Mouse (Mus musculus): Measurements from ENCODE around the gene Odf3l1. TPM values are rescaled to one million over a fixed set of nuclear protein-coding genes. Genes with fewer than 3 reads are reported as not detected.
"Not testable (repeated sequence)": the region's sequence is repeated elsewhere in the genome, so short reads cannot be mapped to it uniquely, and the experiment has no call there.

Gene Odf3l1
- not detected in 2 replicates for polyA plus RNA-seq (2014; fragmentation: Nextera tagmentation; extraction: Ambion mirVana)

- Histone ChIP-seq H3K4me1 (ENCODE audit: control insufficient read depth, insufficient read depth, low read length) (peaks cover 8% of the 10 kb centered on the region; the same call in 1 of the 2 replicates), H3K36me3 (replicated peaks; ENCODE audit: control insufficient read depth, insufficient read depth, low read depth, low read length) (no peaks in the 10 kb centered on the region), H3K27me3 (ENCODE audit: control insufficient read depth, insufficient read depth, low read length) (no peaks in the 10 kb centered on the region), H3K4me3 (ENCODE audit: low read depth, low read length) (peak within 1 kb of the TSS; percentile 24), H3K27ac (replicated peaks; ENCODE audit: low read depth, low read length) (no peak within 1 kb of the TSS), H3K9me3 (replicated peaks; ENCODE audit: control insufficient read depth, low read length) (no peaks in the 10 kb centered on the region), H3K9ac (replicated peaks; ENCODE audit: low read length) (peak within 1 kb of the TSS; percentile 57), H3K4me2 (ENCODE audit: low read depth, low read length) (peak within 1 kb of the TSS; percentile 42)
- peak; percentile 31 for DNase-seq (ENCODE audit: low spot score)
- 12% methylated on average over 3 of the region's 3 CpGs for WGBS
- 0 out of 2 replicates have a peak, but pooled peaks have one; percentile 44 for ATAC-seq (replicated peaks; ENCODE audit: insufficient number of reproducible peaks, low FRiP score, low TSS enrichment, low read depth)
Observed at GRCm38 (mm10) chr9:56864216-56864729, at the start of gene Odf3l1. Gene Odf3l1, minus strand, starts transcription at chr9:56864679.

- Histone ChIP-seq H3K27ac (replicated peaks; ENCODE audit: low read depth, low read length) (no peak overlapping the region), H3K4me1 (ENCODE audit: control insufficient read depth, insufficient read depth, low read length) (no peaks in the 10 kb centered on the region; the same call in 1 of the 2 replicates), H3K4me2 (ENCODE audit: low read depth, low read length) (no peak overlapping the region), H3K27me3 (ENCODE audit: control insufficient read depth, insufficient read depth, low read length) (no peaks in the 10 kb centered on the region), H3K36me3 (replicated peaks; ENCODE audit: control insufficient read depth, insufficient read depth, low read depth, low read length) (peaks cover 6% of the 10 kb centered on the region), H3K4me3 (ENCODE audit: low read depth, low read length) (no peak overlapping the region), H3K9ac (replicated peaks; ENCODE audit: low read length) (no peak overlapping the region), H3K9me3 (replicated peaks; ENCODE audit: control insufficient read depth, low read length) (no peaks in the 10 kb centered on the region)
- DNase-seq (ENCODE audit: low spot score) (no peak), ATAC-seq (replicated peaks; ENCODE audit: insufficient number of reproducible peaks, low FRiP score, low TSS enrichment, low read depth) (no peak)
- 84% methylated on average over 9 of the region's 9 CpGs for WGBS
Observed at GRCm38 (mm10) chr9:56913991-56914390, 49.5 kb upstream of the Odf3l1 start.

GRCm38 (mm10) chr9:56911017-56911416 is 46.5 kb upstream of the Odf3l1 start:
- Histone ChIP-seq H3K4me3 (ENCODE audit: low read depth, low read length) (no peak overlapping the region), H3K36me3 (replicated peaks; ENCODE audit: control insufficient read depth, insufficient read depth, low read depth, low read length) (no peaks in the 10 kb centered on the region), H3K9ac (replicated peaks; ENCODE audit: low read length) (no peak overlapping the region), H3K4me2 (ENCODE audit: low read depth, low read length) (no peak overlapping the region), H3K27me3 (ENCODE audit: control insufficient read depth, insufficient read depth, low read length) (no peaks in the 10 kb centered on the region), H3K27ac (replicated peaks; ENCODE audit: low read depth, low read length) (no peak overlapping the region), H3K4me1 (ENCODE audit: control insufficient read depth, insufficient read depth, low read length) (no peaks in the 10 kb centered on the region; the same call in 1 of the 2 replicates), H3K9me3 (replicated peaks; ENCODE audit: control insufficient read depth, low read length) (no peaks in the 10 kb centered on the region)
- DNase-seq (ENCODE audit: low spot score), result no peak
- 44% methylated on average over 1 of the region's 1 CpGs for WGBS
- ATAC-seq (replicated peaks; ENCODE audit: insufficient number of reproducible peaks, low FRiP score, low TSS enrichment, low read depth), result no peak

DNA sequence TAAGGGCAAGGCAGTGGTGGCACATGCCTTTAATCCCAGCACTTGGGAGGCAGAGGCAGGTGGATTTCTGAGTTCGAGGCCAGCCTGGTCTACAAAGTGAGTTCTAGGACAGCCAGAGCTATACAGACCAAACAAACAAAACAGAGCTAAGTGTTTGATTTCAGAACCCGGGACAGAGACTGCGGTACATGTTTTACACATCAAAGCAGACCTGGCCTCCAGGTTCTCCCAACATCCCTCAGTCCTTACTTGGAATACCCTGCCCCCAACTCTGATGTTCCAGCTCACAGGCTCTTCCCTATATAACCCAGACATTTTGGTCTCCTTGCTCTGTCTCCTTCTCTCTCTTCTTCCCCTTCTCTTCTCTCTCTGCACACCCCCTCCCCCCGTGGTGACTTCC is 45.5 kb upstream of the Odf3l1 start:
- H3K36me3 ChIP-seq (replicated peaks; ENCODE audit: control insufficient read depth, insufficient read depth, low read depth, low read length); ATAC-seq (replicated peaks; ENCODE audit: insufficient number of reproducible peaks, low FRiP score, low TSS enrichment, low read depth); H3K27me3 ChIP-seq (ENCODE audit: control insufficient read depth, insufficient read depth, low read length); H3K27ac ChIP-seq (replicated peaks; ENCODE audit: low read depth, low read length); H3K4me2 ChIP-seq (ENCODE audit: low read depth, low read length); H3K4me1 ChIP-seq (ENCODE audit: control insufficient read depth, insufficient read depth, low read length); H3K4me3 ChIP-seq (ENCODE audit: low read depth, low read length); DNase-seq (ENCODE audit: low spot score); H3K9ac ChIP-seq (replicated peaks; ENCODE audit: low read length); H3K9me3 ChIP-seq (replicated peaks; ENCODE audit: control insufficient read depth, low read length): not testable (repeated sequence)
- whole genome bisulfite sequencing, result 48% methylated on average over 4 of the region's 4 CpGs

DNA sequence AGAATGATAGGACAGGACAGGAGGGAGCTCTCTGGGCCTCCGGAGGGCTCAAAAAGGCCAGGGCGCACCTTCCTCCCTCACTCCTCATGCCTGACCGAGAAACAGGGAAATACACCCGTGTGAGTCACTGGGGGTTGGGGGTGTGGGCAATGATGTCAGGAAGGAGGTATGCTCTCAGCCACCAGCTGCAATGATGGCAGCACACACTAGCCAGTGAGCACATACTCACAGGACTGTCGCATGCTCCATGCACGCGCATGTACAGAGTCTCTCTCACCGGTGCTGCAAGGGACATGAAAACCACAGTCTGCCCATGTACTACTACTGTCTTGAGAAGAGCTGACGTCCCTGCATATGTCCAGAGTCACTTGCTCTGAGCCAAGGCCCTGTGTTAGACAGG is 43.1 kb upstream of the Odf3l1 start:
- Histone ChIP-seq H3K4me2 (ENCODE audit: low read depth, low read length) (no peak overlapping the region), H3K27me3 (ENCODE audit: control insufficient read depth, insufficient read depth, low read length) (no peaks in the 10 kb centered on the region), H3K9ac (replicated peaks; ENCODE audit: low read length) (no peak overlapping the region), H3K27ac (replicated peaks; ENCODE audit: low read depth, low read length) (no peak overlapping the region), H3K4me1 (ENCODE audit: control insufficient read depth, insufficient read depth, low read length) (no peaks in the 10 kb centered on the region; the same call in 1 of the 2 replicates), H3K9me3 (replicated peaks; ENCODE audit: control insufficient read depth, low read length) (no peaks in the 10 kb centered on the region), H3K36me3 (replicated peaks; ENCODE audit: control insufficient read depth, insufficient read depth, low read depth, low read length) (no peaks in the 10 kb centered on the region), H3K4me3 (ENCODE audit: low read depth, low read length) (no peak overlapping the region)
- no peak for ATAC-seq (replicated peaks; ENCODE audit: insufficient number of reproducible peaks, low FRiP score, low TSS enrichment, low read depth)
- no peak for DNase-seq (ENCODE audit: low spot score)
- WGBS, result 85% methylated on average over 9 of the region's 9 CpGs

DNA sequence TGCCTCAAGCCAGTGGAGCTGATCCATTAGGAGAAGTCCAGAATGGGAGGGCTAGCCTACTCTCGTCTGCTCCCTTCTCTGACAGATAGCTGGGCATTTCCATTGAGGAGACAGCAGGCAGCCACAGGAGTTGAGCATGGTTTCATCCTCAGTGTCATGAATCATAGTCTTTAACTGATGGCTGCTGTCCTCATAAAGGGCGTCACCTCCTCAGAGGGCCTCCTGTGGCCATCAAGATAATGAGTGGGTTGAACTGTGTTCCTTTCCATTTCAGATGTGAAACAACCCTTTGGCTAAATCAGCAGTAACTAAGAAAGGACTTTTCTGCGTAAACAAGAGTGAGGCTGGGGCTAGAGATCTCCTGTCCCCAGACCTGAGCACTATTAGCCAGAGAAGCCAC is 39.2 kb upstream of the Odf3l1 start:
- Histone ChIP-seq H3K4me3 (ENCODE audit: low read depth, low read length) (no peak overlapping the region), H3K4me2 (ENCODE audit: low read depth, low read length) (no peak overlapping the region), H3K9me3 (replicated peaks; ENCODE audit: control insufficient read depth, low read length) (no peaks in the 10 kb centered on the region), H3K4me1 (ENCODE audit: control insufficient read depth, insufficient read depth, low read length) (no peaks in the 10 kb centered on the region), H3K9ac (replicated peaks; ENCODE audit: low read length) (no peak overlapping the region), H3K27ac (replicated peaks; ENCODE audit: low read depth, low read length) (no peak overlapping the region), H3K36me3 (replicated peaks; ENCODE audit: control insufficient read depth, insufficient read depth, low read depth, low read length) (no peaks in the 10 kb centered on the region), H3K27me3 (ENCODE audit: control insufficient read depth, insufficient read depth, low read length) (no peaks in the 10 kb centered on the region)
- DNase-seq (ENCODE audit: low spot score) (no peak), ATAC-seq (replicated peaks; ENCODE audit: insufficient number of reproducible peaks, low FRiP score, low TSS enrichment, low read depth) (no peak)
- 77% methylated on average over 3 of the region's 3 CpGs for WGBS

GRCm38 (mm10) chr9:56901187-56901586 is 36.7 kb upstream of the Odf3l1 start:
- Histone ChIP-seq H3K27ac (replicated peaks; ENCODE audit: low read depth, low read length) (no peak overlapping the region), H3K4me1 (ENCODE audit: control insufficient read depth, insufficient read depth, low read length) (no peaks in the 10 kb centered on the region), H3K36me3 (replicated peaks; ENCODE audit: control insufficient read depth, insufficient read depth, low read depth, low read length) (no peaks in the 10 kb centered on the region), H3K27me3 (ENCODE audit: control insufficient read depth, insufficient read depth, low read length) (no peaks in the 10 kb centered on the region), H3K4me2 (ENCODE audit: low read depth, low read length) (no peak overlapping the region), H3K9me3 (replicated peaks; ENCODE audit: control insufficient read depth, low read length) (no peaks in the 10 kb centered on the region), H3K9ac (replicated peaks; ENCODE audit: low read length) (no peak overlapping the region), H3K4me3 (ENCODE audit: low read depth, low read length) (no peak overlapping the region)
- ATAC-seq (replicated peaks; ENCODE audit: insufficient number of reproducible peaks, low FRiP score, low TSS enrichment, low read depth) (0 out of 2 replicates have a peak, but pooled peaks have one; percentile 42), DNase-seq (ENCODE audit: low spot score) (no peak)
- WGBS, result 65% methylated on average over 8 of the region's 8 CpGs

- Histone ChIP-seq H3K9ac (replicated peaks; ENCODE audit: low read length) (no peak overlapping the region), H3K27ac (replicated peaks; ENCODE audit: low read depth, low read length) (no peak overlapping the region), H3K9me3 (replicated peaks; ENCODE audit: control insufficient read depth, low read length) (no peaks in the 10 kb centered on the region), H3K4me2 (ENCODE audit: low read depth, low read length) (no peak overlapping the region), H3K4me1 (ENCODE audit: control insufficient read depth, insufficient read depth, low read length) (no peaks in the 10 kb centered on the region), H3K4me3 (ENCODE audit: low read depth, low read length) (no peak overlapping the region), H3K27me3 (ENCODE audit: control insufficient read depth, insufficient read depth, low read length) (no peaks in the 10 kb centered on the region), H3K36me3 (replicated peaks; ENCODE audit: control insufficient read depth, insufficient read depth, low read depth, low read length) (no peaks in the 10 kb centered on the region)
- 31% methylated on average over 9 of the region's 9 CpGs for whole genome bisulfite sequencing
- no peak for ATAC-seq (replicated peaks; ENCODE audit: insufficient number of reproducible peaks, low FRiP score, low TSS enrichment, low read depth)
- no peak for DNase-seq (ENCODE audit: low spot score)
Observed at GRCm38 (mm10) chr9:56900571-56900970, 36.1 kb upstream of the Odf3l1 start.

All from embryonic facial prominence, embryonic 11.5 days (tissue).